Mouse (Mus musculus) heart, adult 2 months (tissue): Measurements from ENCODE around the gene Cnot2.

ENCODE experiments used
- CTCF ChIP-seq: fragments of 200-600 bp; IDR thresholded peaks from 2 replicates; pipeline ENCODE4 v1.8.1; 2022; ENCODE audit warnings: antibody characterized with exemption, mild to moderate bottlenecking, moderate library complexity
- EP300 ChIP-seq: fragments of 200-500 bp; IDR thresholded peaks from 2 replicates; pipeline ENCODE4 v1.6.1; 2011; ENCODE audit warnings: low read depth, low read length, control low read depth; ENCODE audit not compliant: insufficient read depth

DNA sequence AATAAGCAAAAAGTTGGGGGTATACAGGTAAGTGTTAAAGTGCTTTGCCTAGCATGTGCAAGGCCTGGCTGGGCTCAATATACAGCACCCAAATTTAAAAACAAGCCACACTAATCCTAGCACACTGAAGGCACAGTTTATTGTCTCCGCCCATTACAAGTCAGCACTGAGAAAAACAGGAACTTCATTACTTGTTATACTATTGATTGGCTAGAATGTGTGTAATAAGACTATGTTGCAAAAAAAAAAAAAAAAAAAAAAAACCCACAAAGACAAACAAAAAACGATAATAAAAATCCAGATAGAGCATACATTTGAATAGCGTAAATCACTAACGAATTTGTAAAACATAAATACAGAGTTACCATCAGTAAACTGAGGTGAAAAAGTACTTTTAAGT, 66.2 kb downstream of the Cnot2 start:
- TF ChIP-seq EP300: no peak
- TF ChIP-seq CTCF: no peak
